Mouse (Mus musculus) ovary, postnatal 10 days (tissue): ENCODE data around the gene Pou6f1.
"Not testable (repeated sequence)": the region's sequence is repeated elsewhere in the genome, so short reads cannot be mapped to it uniquely, and the experiment has no call there.

Experiments used
- DNase-seq: peaks from one replicate; pipeline ENCODE4 v3.0.0; 2022; ENCODE audit warnings: low spot score

The Pou6f1 gene

DNA sequence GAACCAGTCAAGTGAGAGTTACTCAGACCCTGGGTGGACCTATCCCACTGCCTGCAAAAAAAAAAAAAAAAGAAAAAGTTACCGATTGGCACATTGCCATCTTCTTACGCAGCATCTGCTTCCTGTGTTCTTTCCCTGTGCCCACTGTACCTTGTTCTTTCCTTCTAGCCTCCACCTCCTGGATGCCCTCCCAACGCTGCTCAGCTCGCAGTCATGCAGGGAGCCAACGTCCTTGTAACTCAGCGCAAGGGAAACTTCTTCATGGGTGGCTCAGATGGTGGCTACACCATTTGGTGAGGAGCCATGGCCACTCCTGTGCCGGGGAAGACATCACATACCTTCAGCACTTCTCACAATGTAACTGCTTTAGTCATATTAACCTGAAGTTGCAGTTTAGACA lies 19.4 kb upstream of the Pou6f1 start:
- no peak for DNase-seq

GRCm38 (mm10) chr15:100616221-100616620 lies 16.4 kb upstream of the Pou6f1 start:
- no peak for DNase-seq

DNA sequence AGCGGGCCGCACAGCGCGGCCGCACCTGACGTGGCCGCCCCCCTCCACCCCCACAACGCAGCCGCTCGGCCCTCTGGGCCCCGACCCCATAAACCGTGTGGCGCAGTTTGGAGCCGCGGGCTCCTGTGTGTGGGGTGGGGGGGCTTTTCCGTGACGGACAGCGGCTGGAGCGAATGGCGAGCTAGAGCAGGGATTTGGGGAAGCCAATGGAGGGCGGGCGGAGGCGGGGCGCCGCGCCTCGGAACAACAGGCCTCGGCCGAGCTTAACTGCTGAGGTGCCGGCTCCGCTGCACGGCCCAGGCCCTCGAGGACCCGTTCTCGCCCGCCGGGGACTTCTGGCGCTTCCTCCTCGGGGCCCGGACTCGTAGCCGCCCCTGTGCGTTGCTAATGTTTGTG lies 16.0 kb upstream of the Pou6f1 start:
- peak; percentile 81 for DNase-seq

- peak; percentile 94 for DNase-seq
Measured at GRCm38 (mm10) chr15:100614996-100615824, 15.4 kb upstream of the Pou6f1 start, which contains the start of gene Dazap2. TSS of gene Dazap2 (plus strand) at chr15:100615349.

DNA sequence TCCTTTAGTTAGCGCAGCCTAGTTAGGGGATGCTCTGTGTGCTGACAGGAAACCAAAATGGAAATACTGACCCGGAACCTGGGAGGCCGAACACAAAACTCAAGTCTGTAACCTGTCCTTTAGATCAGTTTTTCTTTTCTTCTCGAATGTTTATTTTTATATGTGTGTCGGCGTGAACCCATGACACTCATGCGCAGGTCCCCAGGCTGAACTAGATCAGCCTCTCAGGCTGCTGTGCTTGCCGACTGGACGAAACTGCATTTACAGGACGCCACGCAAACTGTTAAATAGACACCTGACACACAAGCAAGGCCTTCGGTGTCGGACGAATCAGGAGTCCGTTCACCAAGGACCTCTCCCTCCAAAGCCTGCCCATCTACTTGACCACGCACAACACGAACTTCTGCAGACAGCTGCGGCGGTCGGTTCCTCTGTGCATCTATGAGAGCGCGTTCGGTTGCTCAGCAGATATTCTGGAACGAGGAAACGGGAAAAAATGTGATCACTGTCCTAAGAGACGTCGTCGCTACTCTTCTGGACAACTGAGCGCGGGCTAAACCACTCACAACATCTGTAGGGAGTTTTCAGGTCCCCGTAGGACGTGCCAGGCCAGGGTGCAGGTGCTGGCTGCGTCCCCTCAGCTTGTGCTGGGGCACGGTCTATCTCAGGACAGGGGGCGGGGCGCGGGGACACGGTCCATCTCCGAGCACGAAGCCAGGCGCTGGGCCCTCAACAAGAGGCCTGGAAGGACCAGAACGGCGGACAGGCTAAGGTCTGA lies 14.6 kb upstream of the Pou6f1 start:
- DNase-seq = no peak

DNA sequence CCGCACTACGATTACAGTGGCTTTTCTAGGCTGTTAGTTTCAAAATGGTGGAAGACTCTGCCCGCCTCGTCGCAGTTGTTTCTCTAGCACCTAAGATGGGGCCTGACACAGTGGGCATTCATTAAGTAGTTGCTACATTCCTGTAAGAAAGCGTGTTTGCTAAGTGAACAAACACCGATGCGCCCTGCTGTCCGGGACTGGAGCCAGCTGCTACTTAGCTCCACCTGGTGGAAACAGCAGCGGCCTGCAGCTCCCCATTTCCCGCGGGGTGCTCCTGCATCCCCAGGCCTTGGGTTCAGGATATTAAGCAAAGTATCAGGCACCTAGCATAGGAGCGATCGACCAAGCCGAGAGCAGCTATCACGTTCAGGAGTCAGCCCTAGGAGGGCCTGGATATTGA lies 13.8 kb upstream of the Pou6f1 start:
- peak; percentile 63 for DNase-seq

DNA sequence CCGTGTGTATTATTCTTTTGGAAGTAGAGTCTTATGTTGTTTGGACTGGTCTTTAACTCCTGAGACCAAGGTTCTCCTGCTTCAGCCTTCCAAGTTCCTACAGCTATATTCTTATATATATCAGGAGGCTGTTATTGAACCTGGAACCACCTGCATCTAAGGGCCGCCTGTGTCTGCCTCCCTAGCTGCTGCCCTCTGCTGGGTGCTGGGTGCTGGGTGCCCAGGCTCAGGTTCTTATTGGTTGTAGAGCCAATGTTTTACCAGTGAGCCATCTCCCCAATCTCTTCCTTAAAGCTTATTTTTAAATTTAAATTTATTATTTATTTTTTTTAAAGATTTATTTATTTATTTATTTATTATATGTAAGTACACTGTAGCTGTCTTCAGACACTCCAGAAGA lies 12.6 kb upstream of the Pou6f1 start:
- DNase-seq = no peak

DNA sequence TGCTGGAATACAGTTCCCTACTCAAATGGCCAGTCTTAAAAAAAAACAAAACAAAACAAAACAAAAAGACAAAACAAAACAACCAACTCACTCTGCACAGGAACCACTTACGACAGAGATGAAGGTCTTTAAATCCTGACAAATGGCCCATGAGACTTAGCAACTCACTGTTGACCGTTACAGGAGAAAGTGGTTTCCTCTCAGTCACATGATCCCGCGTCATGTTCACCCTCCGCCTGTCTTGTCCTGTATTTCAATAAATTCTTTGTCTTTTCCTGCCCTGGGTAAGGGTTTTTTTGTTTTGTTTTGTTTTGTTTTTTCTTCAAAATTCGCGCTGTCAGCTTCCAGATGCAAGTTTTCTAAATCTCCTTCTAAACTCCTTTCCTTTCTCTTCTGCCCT lies 12.2 kb upstream of the Pou6f1 start:
- DNase-seq = no peak

- not testable (repeated sequence) for DNase-seq
Measured at GRCm38 (mm10) chr15:100606677-100607076, 6.9 kb upstream of the Pou6f1 start.

DNA sequence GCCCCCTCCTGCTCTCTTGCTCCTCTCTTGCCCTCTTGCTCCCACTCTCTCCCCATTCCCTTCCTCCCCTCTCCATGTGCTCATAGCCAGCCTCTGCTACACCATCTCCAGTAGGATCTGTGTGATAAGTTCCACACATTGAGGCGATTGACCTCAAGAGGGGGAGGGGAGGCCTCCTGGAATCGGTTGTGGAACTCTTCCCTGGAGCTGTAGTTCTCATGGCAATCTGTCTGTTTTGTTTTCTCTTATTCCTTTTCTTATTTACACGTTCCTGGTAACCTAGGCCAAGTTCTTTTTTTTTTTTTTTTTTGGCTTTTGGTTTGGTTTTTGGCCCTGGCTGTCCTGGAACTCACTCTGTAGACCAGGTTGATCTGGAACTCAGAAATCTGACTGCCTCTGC lies 1.9 kb upstream of the Pou6f1 start:
- DNase-seq = no peak

- no peak for DNase-seq
Measured at GRCm38 (mm10) chr15:100600696-100601272, 1.0 kb upstream of the Pou6f1 start.

DNA sequence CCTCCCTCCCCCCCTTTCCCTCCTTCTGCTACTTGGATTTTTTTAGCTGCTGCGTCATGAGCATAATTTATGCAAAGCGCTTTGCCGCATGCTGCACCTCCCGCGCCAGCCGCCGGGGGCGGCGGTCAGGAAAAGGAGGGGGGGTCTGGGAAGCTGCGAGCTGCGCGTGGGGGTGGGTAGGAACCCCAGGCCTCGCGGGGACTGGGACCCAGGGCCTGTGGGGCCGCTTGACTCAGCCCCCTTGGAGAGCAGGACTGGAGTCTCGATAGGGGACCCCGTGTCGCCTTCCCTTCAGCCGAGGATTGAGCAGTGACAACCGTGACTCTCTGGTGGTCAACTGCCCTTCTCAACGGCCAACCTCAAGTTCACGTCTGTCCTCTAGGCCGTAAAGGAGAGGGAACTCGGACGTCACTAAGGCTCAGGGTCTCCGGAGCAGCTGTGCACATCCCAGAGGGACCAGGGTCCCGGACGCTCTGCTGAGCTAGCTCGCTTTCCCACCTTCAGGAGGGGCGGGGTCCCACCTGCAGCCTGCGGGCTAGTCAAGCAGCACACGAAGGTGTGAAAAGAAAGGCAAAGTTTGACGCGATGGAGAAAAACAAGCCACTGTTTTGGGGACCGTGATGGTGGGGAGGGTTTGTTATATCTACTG lies 387 bp upstream of the Pou6f1 start:
- DNase-seq = peak; percentile 42

DNA sequence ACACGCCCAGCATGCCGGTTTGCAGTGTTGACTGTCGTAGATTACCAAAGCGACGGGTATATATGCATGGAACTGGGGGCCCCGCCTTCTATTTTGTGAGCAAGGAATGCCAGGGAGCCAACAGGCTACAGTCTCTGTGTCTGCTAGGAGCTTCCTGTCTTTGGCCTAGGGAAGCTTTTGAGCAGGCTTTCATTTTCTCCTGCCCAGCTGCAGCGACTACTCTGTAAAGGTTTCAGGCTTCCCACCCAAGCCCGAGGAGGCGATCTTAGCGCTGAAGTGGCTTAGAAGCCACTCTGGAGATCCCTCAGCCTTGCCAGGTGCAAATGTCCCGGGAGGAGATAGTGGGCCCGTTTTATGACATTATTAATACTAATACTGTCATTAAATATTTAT lies 905 bp downstream of the Pou6f1 start:
- no peak for DNase-seq

GRCm38 (mm10) chr15:100598287-100598882 lies 1.4 kb downstream of the Pou6f1 start:
- no peak for DNase-seq

- no peak for DNase-seq
Measured at GRCm38 (mm10) chr15:100592817-100593216, 7.0 kb downstream of the Pou6f1 start.

DNA sequence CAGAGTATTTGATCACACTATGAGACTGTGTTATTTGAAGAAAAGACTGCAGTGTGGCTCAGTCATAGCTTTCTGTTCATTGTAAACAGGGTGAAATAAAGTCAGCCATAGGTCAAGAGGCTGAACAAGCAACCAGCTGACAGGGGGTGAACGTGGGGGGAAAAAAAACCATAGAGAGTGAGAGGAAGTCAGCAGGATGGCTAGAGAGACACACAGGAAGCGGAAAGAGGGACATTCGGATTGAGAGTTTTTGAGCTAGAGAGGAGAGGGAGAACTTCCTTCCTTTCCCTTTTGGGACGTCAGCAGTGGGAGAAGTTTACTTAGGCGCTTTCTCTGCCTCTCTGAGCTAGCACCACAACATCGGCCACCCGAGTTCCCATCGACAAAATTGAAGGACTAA lies 9.3 kb downstream of the Pou6f1 start:
- no peak for DNase-seq

GRCm38 (mm10) chr15:100588297-100588696 lies 11.5 kb downstream of the Pou6f1 start:
- no peak for DNase-seq

GRCm38 (mm10) chr15:100587166-100587565 lies 12.6 kb downstream of the Pou6f1 start:
- no peak for DNase-seq

GRCm38 (mm10) chr15:100585931-100586330 lies 13.9 kb downstream of the Pou6f1 start:
- no peak for DNase-seq

- no peak for DNase-seq
Measured at GRCm38 (mm10) chr15:100580108-100580507, 19.7 kb downstream of the Pou6f1 start.

DNA sequence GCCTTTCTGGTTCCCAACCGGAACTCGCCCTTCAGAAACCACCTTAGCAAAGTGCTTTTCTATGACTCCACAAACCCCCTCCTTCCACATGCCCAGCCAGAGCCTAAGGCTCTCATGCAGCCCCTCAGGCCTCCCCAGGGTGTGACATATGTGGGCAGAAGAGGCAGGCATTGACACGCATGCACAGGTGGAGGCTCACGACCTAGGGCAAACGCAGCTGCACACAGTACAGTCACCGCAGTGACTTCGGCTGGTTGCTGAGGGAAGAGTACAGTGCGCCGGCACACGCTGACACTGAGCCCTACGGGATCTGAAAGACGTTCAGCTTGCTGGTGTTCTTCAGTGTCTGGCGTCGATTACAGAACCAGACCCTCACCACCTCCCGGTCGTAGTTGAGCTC lies 21.8 kb downstream of the Pou6f1 start:
- no peak for DNase-seq

DNA sequence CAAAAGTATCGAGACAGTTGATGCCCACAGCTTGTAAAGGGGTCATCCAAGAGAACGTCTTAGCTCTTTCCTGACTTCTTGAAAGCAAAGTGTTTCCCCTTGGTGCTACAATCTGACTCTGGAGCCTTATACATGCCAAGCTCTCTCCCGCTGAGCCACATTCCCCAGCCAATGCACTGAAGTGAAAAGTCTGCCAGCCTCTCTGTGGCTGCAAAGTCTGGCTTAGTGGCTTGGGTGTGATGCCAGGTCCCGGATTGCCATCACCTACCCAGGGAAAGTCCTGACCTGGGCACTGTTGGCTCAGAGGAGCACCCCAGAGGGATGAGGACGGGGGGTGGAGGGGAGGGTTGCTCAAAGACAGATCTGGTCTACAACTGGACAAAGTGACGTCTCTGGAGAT lies 23.0 kb downstream of the Pou6f1 start:
- no peak for DNase-seq
